Mouse (Mus musculus) forebrain, embryonic 11.5 days (tissue): ENCODE results near the gene Cntn5. TPM values are rescaled to one million over a fixed set of nuclear protein-coding genes. Genes with fewer than 3 reads are reported as not detected.
A peak's percentile ranks its signal among the peaks of the same experiment; 100 is the strongest.
"Not testable (repeated sequence)": the region's sequence is repeated elsewhere in the genome, so short reads cannot be mapped to it uniquely, and the experiment has no call there.

Experiments
- ATAC-seq: fragments of 200-750 bp; cut with Nextera tagmentation; replicated peaks from 2 replicates; pipeline ENCODE4 v1.8.0; 2017; ENCODE audit warnings: moderate TSS enrichment; ENCODE audit not compliant: low FRiP score
- DNase-seq: peaks from one replicate; pipeline ENCODE4 v3.0.0-alpha.2; 2017; ENCODE audit warnings: low spot score
- H3K27ac ChIP-seq: fragments of 300-500 bp; sonication (generic); 2 replicates; pipeline ENCODE4 v1.5.1; 2014; ENCODE audit warnings: low read depth, low read length
- H3K27me3 ChIP-seq: fragments of 300-500 bp; sonication (generic); 2 replicates; pipeline ENCODE4 v1.6.1; 2014; ENCODE audit warnings: mild to moderate bottlenecking, low read length, mixed read lengths; ENCODE audit not compliant: control insufficient read depth, insufficient read depth
- H3K36me3 ChIP-seq: fragments of 300-500 bp; sonication (generic); 2 replicates; pipeline ENCODE4 v1.6.1; 2014; ENCODE audit warnings: mild to moderate bottlenecking, low read length, moderate library complexity, mixed read lengths; ENCODE audit not compliant: control insufficient read depth, insufficient read depth
- H3K4me1 ChIP-seq: fragments of 300-500 bp; sonication (generic); replicated peaks from 2 replicates; pipeline ENCODE4 v1.6.1; 2014; ENCODE audit warnings: low read length, mixed read lengths; ENCODE audit not compliant: control insufficient read depth, insufficient read depth
- H3K4me2 ChIP-seq: fragments of 300-500 bp; sonication (generic); 2 replicates; pipeline ENCODE4 v1.6.1; 2014; ENCODE audit warnings: low read depth, mild to moderate bottlenecking, low read length, moderate library complexity, mixed read lengths; ENCODE audit not compliant: severe bottlenecking
- H3K4me3 ChIP-seq: fragments of 300-500 bp; sonication (generic); 2 replicates; pipeline ENCODE4 v1.5.1; 2014; ENCODE audit warnings: low read depth, low read length
- H3K9ac ChIP-seq: fragments of 300-500 bp; sonication (generic); 2 replicates; pipeline ENCODE4 v1.6.1; 2014; ENCODE audit warnings: low read length
- H3K9me3 ChIP-seq: fragments of 300-500 bp; sonication (generic); 2 replicates; pipeline ENCODE4 v1.6.1; 2016; ENCODE audit warnings: low read length, mixed read lengths; ENCODE audit not compliant: control insufficient read depth
- WGBS: fragments of 180-500 bp; shearing (Covaris S2); extraction: QIAGEN DNeasy Blood & Tissue Kit; methylation state at CpG from one replicate; pipeline ENCODE4 v1.1.7; 2014; 5-methylcytosine and 5-hydroxymethylcytosine counted together
- polyA plus RNA-seq: library from polyadenylated mRNA; unstranded; fragments of >200 nt; fragmentation: Nextera tagmentation; extraction: Ambion mirVana; gene quantifications from 2 replicates; pipeline ENCODE4 v1.2.1, GENCODE M21; 2014

Cntn5 gene
- polyA plus RNA-seq, 1 experiment from 2014 or later: 2.4 TPM

GRCm38 (mm10) chr9:10645045-10645830 is 259.3 kb downstream of the Cntn5 start:
- Histone ChIP-seq H3K9ac (no peak overlapping the region), H3K9me3 (no peaks in the 10 kb centered on the region), H3K27ac (no peak overlapping the region), H3K4me2 (no peak overlapping the region), H3K4me3 (no peak overlapping the region), H3K36me3 (no peaks in the 10 kb centered on the region), H3K27me3 (no peaks in the 10 kb centered on the region), H3K4me1 (no peaks in the 10 kb centered on the region)
- ATAC-seq: no peak
- no peak for DNase-seq
- 59% methylated on average over 7 of the region's 7 CpGs for WGBS

DNA sequence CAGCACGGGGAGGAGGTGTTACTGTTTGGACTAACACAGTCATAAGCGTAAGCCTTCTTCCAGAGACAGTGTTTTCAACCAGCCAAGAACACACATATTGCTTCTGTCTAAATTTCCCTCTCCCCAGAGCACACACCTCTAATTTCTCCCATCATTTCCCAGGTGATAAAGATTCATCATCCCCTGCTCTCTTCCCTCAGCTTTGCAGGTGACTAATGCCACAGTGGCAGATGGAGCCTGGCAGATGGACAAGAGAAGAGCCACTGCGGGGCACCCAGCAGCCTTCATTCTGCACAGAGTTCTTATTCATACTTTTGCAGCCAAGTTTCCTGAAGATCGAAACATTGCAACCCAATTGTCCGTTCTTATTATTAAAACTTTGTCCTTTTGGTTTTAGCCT is 286.5 kb downstream of the Cntn5 start:
- Histone ChIP-seq H3K36me3 (no peaks in the 10 kb centered on the region), H3K9ac (no peak overlapping the region), H3K27me3 (no peaks in the 10 kb centered on the region), H3K9me3 (no peaks in the 10 kb centered on the region), H3K4me1 (no peaks in the 10 kb centered on the region), H3K27ac (no peak overlapping the region), H3K4me2 (no peak overlapping the region), H3K4me3 (no peak overlapping the region)
- 85% methylated on average over 5 of the region's 5 CpGs for WGBS
- ATAC-seq: no peak
- DNase-seq: no peak

GRCm38 (mm10) chr9:10575346-10576241 is 329.0 kb downstream of the Cntn5 start:
- no peak overlapping the region for H3K27ac ChIP-seq
- no peak overlapping the region for H3K4me2 ChIP-seq
- WGBS: 67% methylated on average over 7 of the region's 7 CpGs
- no peak overlapping the region for H3K4me3 ChIP-seq
- H3K9ac ChIP-seq: no peak overlapping the region
- no peaks in the 10 kb centered on the region for H3K4me1 ChIP-seq
- H3K9me3 ChIP-seq: no peaks in the 10 kb centered on the region
- ATAC-seq: peak; percentile 65; the same call in 1 of the 2 replicates
- DNase-seq: no peak
- no peaks in the 10 kb centered on the region for H3K27me3 ChIP-seq
- no peaks in the 10 kb centered on the region for H3K36me3 ChIP-seq

GRCm38 (mm10) chr9:10569830-10570229 is 334.7 kb downstream of the Cntn5 start:
- no peak overlapping the region for H3K9ac ChIP-seq
- H3K27ac ChIP-seq: no peak overlapping the region
- H3K4me3 ChIP-seq: no peak overlapping the region
- H3K9me3 ChIP-seq: no peaks in the 10 kb centered on the region
- H3K27me3 ChIP-seq: no peaks in the 10 kb centered on the region
- H3K4me2 ChIP-seq: no peak overlapping the region
- H3K36me3 ChIP-seq: no peaks in the 10 kb centered on the region
- no peak for ATAC-seq
- no peaks in the 10 kb centered on the region for H3K4me1 ChIP-seq
- peak; percentile 51 for DNase-seq

DNA sequence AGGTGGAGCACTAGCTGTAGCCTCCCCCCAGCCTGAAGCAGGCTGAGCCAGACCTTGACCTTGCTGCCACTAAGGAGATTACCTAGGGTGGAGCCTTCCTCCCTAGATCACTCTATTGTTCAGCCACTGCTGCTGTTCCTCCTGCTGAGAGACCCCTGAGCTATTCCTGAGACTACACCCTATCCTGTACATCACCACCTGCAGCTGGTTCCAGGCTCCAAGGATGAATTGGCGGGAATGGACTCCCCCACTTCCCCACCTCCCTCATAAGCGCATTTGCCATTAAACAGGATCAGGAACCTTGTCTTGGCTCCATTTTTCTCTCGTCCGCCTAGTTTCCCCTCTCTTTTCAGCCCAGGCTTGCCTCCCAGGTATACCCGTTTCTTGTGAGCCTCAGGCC is 363.7 kb downstream of the Cntn5 start:
- not testable (repeated sequence) for H3K9ac ChIP-seq, H3K4me2 ChIP-seq, H3K36me3 ChIP-seq, H3K4me3 ChIP-seq, H3K27ac ChIP-seq, DNase-seq, ATAC-seq, H3K27me3 ChIP-seq, H3K4me1 ChIP-seq, H3K9me3 ChIP-seq
- 61% methylated on average over 5 of the region's 5 CpGs for WGBS

- Histone ChIP-seq H3K4me1 (0 out of 2 replicates have a peak, but pooled peaks cover 4% of the 10 kb centered on the region), H3K9me3 (no peaks in the 10 kb centered on the region), H3K36me3 (no peaks in the 10 kb centered on the region), H3K4me3 (no peak overlapping the region), H3K4me2 (no peak overlapping the region), H3K27me3 (no peaks in the 10 kb centered on the region), H3K27ac (no peak overlapping the region), H3K9ac (no peak overlapping the region)
- 89% methylated on average over 5 of the region's 5 CpGs for WGBS
- DNase-seq (no peak), ATAC-seq (no peak)
These were observed 372.3 kb downstream of the Cntn5 start for GRCm38 (mm10) chr9:10532248-10532647.

- no peak for ATAC-seq
- H3K4me1 ChIP-seq: 0 out of 2 replicates have a peak, but pooled peaks cover 4% of the 10 kb centered on the region
- no peak overlapping the region for H3K9ac ChIP-seq
- H3K9me3 ChIP-seq: no peaks in the 10 kb centered on the region
- no peak for DNase-seq
- no peak overlapping the region for H3K4me2 ChIP-seq
- no peaks in the 10 kb centered on the region for H3K36me3 ChIP-seq
- H3K27ac ChIP-seq: no peak overlapping the region
- 91% methylated on average over 2 of the region's 2 CpGs for WGBS
- H3K27me3 ChIP-seq: no peaks in the 10 kb centered on the region
- no peak overlapping the region for H3K4me3 ChIP-seq
These were observed 373.5 kb downstream of the Cntn5 start for GRCm38 (mm10) chr9:10531087-10531486.

- H3K27ac ChIP-seq: 0 out of 2 replicates have a peak overlapping the region, but pooled peaks have one; percentile 25
- DNase-seq (no peak), ATAC-seq (peak; percentile 39)
- no peaks in the 10 kb centered on the region for H3K36me3 ChIP-seq
- H3K4me3 ChIP-seq: no peak overlapping the region
- H3K4me2 ChIP-seq: no peak overlapping the region
- H3K27me3 ChIP-seq: no peaks in the 10 kb centered on the region
- no peaks in the 10 kb centered on the region for H3K9me3 ChIP-seq
- WGBS: 20% methylated on average over 4 of the region's 4 CpGs
- no peak overlapping the region for H3K9ac ChIP-seq
- H3K4me1 ChIP-seq: peaks cover 4% of the 10 kb centered on the region; the same call in 1 of the 2 replicates
These were observed 375.0 kb downstream of the Cntn5 start for GRCm38 (mm10) chr9:10529528-10529927.
